Mouse (Mus musculus) small intestine, adult 2 months (tissue): ENCODE data around the gene Nyap2.

Experiments
- CTCF ChIP-seq: fragments of 200-500 bp; IDR thresholded peaks from 2 replicates; pipeline ENCODE4 v1.5.1; 2012; ENCODE audit warnings: low read depth, mild to moderate bottlenecking, control low read depth, inconsistent platforms, low read length, moderate library complexity, mixed read lengths; ENCODE audit not compliant: insufficient replicate concordance, insufficient read length; ENCODE audit errors: extremely low read depth
- POLR2A ChIP-seq: fragments of 200-500 bp; IDR thresholded peaks from 2 replicates; pipeline ENCODE4 v1.6.1; 2012; ENCODE audit warnings: low read depth, mild to moderate bottlenecking, control low read depth, inconsistent platforms, low read length, moderate library complexity

GRCm38 (mm10) chr1:81145576-81145975 is 68.8 kb downstream of the Nyap2 start:
- TF ChIP-seq CTCF: no peak
- TF ChIP-seq POLR2A: no peak
